Mouse (Mus musculus) embryonic stem cell, embryonic (primary cell): Measurements from ENCODE around the gene Rab6b.

Experiments used
- CTCF ChIA-PET, 4 experiments: fragments of 300-600 bp in 2 of 4; fragments of 350-600 bp in 2 of 4; sonication (Branson Sonifier 250); formaldehyde crosslinking; loops; one replicate each; lab custom pipeline; 2022; ENCODE audit warnings: inconsistent platforms in 2 of 4; lab: Charles Lee
- POLR2A ChIA-PET, 4 experiments: fragments of 300-600 bp in 2 of 4; fragments of 350-600 bp in 2 of 4; sonication (Branson Sonifier 250); formaldehyde crosslinking; loops; one replicate each; lab custom pipeline; 2022; ENCODE audit warnings: antibody characterized with exemption in 4 of 4, inconsistent platforms in 1 of 4; lab: Charles Lee

Gene Rab6b

GRCm38 (mm10) chr9:103149074-103149799, 37.6 kb downstream of the Rab6b start:
- CTCF ChIA-PET: interaction anchor here in 2 of 4 experiments (0.6 kb wide), 2 partner anchors 9 to 191 kb away, joined by 3 read pairs; no protein-coding TSS in a partner anchor
- POLR2A ChIA-PET: interaction anchor here (0.5 to 6.1 kb wide), 7 partner anchors 10 to 459 kb away, joined by 3 to 82 read pairs (median 3); no protein-coding TSS in a partner anchor

- CTCF ChIA-PET: interaction anchor here in 1 of 4 experiments (0.6 kb wide), 1 partner anchor 61 kb away, joined by 4 read pairs; no protein-coding TSS in a partner anchor
- POLR2A ChIA-PET: interaction anchor here in 2 of 4 experiments (0.6 to 1.1 kb wide), 4 partner anchors 12 to 402 kb away, joined by 3 to 6 read pairs (median 4); no protein-coding TSS in a partner anchor
These were observed 41.7 kb downstream of the Rab6b start for GRCm38 (mm10) chr9:103153286-103153685.

GRCm38 (mm10) chr9:103154568-103154967, 43.0 kb downstream of the Rab6b start:
- POLR2A ChIA-PET: interaction anchor here in 1 of 4 experiments (0.6 to 0.8 kb wide), 2 partner anchors 14 to 182 kb away, joined by 3 read pairs; no protein-coding TSS in a partner anchor
- CTCF ChIA-PET: interaction anchor here in 2 of 4 experiments (0.5 to 0.6 kb wide), 2 partner anchors 54 to 193 kb away, joined by 3 read pairs; no protein-coding TSS in a partner anchor

GRCm38 (mm10) chr9:103155158-103155557, 43.6 kb downstream of the Rab6b start:
- ChIA-PET CTCF (interaction anchor here in 1 of 4 experiments (0.6 kb wide), 1 partner anchor 53 kb away, joined by 3 read pairs; no protein-coding TSS in a partner anchor), POLR2A (interaction anchor here in 1 of 4 experiments (2.0 kb wide), 1 partner anchor 15 kb away, joined by 7 read pairs; no protein-coding TSS in a partner anchor)

GRCm38 (mm10) chr9:103163806-103164205, 52.2 kb downstream of the Rab6b start:
- ChIA-PET POLR2A (interaction anchor here (0.5 to 1.8 kb wide), 9 partner anchors 7 to 370 kb away, joined by 3 to 5 read pairs (median 3); no protein-coding TSS in a partner anchor), CTCF (interaction anchor here in 1 of 4 experiments (1.0 kb wide), 1 partner anchor 44 kb away, joined by 3 read pairs; no protein-coding TSS in a partner anchor)

GRCm38 (mm10) chr9:103168046-103168445, 56.5 kb downstream of the Rab6b start:
- POLR2A ChIA-PET: interaction anchor here in 2 of 4 experiments (0.7 to 2.3 kb wide), 5 partner anchors 9 to 55 kb away, joined by 3 to 6 read pairs (median 5); no protein-coding TSS in a partner anchor
- CTCF ChIA-PET: interaction anchor here in 2 of 4 experiments (0.6 to 1.7 kb wide), 2 partner anchors 13 to 219 kb away, joined by 6 to 10 read pairs; no protein-coding TSS in a partner anchor

GRCm38 (mm10) chr9:103168771-103169170, 57.2 kb downstream of the Rab6b start:
- CTCF ChIA-PET: interaction anchor here in 2 of 4 experiments (0.6 to 1.7 kb wide), 2 partner anchors 12 to 219 kb away, joined by 6 to 10 read pairs; no protein-coding TSS in a partner anchor

GRCm38 (mm10) chr9:103174771-103175519, 63.4 kb downstream of the Rab6b start:
- ChIA-PET POLR2A (interaction anchor here in 3 of 4 experiments (1.0 to 2.4 kb wide), 7 partner anchors 10 to 487 kb away, joined by 3 to 7 read pairs (median 3); no protein-coding TSS in a partner anchor), CTCF (interaction anchor here in 1 of 4 experiments (1.4 kb wide), 2 partner anchors 62 to 83 kb away, joined by 6 read pairs; no protein-coding TSS in a partner anchor)

More at GRCm38 (mm10) chr9:103168771-103169170, 57.2 kb downstream of the Rab6b start:
- POLR2A ChIA-PET: interaction anchor here in 2 of 4 experiments (0.7 to 2.3 kb wide), 5 partner anchors 10 to 56 kb away, joined by 3 to 6 read pairs (median 5); no protein-coding TSS in a partner anchor

- POLR2A ChIA-PET: interaction anchor here in 3 of 4 experiments (0.7 to 2.4 kb wide), 9 partner anchors 9 to 488 kb away, joined by 3 to 7 read pairs (median 3); no protein-coding TSS in a partner anchor
- CTCF ChIA-PET: interaction anchor here in 1 of 4 experiments (0.5 to 1.4 kb wide), 3 partner anchors 35 to 83 kb away, joined by 3 to 6 read pairs (median 6); no protein-coding TSS in a partner anchor
These were observed 64.1 kb downstream of the Rab6b start for GRCm38 (mm10) chr9:103175692-103176091.

- ChIA-PET POLR2A (interaction anchor here (1.0 to 1.8 kb wide), 16 partner anchors 9 to 125 kb away, joined by 3 to 13 read pairs (median 5); partner anchors contain the start of genes 1300017J02Rik (in 1 of the 4), Rab6b (in 1 of the 4) and Topbp1 (in 1 of the 4)), CTCF (interaction anchor here in 3 of 4 experiments (0.5 to 1.7 kb wide), 6 partner anchors 11 to 756 kb away, joined by 3 to 8 read pairs (median 4); no protein-coding TSS in a partner anchor)
These were observed 68.7 kb downstream of the Rab6b start for GRCm38 (mm10) chr9:103180303-103180702.

- ChIA-PET CTCF (interaction anchor here in 2 of 4 experiments (0.7 to 1.7 kb wide), 6 partner anchors 12 to 89 kb away, joined by 3 to 8 read pairs (median 4); no protein-coding TSS in a partner anchor), POLR2A (interaction anchor here (0.6 to 1.8 kb wide), 29 partner anchors 8 to 466 kb away, joined by 3 to 13 read pairs (median 3); partner anchors contain the start of genes Srprb (in 2 of the 4), 1300017J02Rik (in 1 of the 4), Rab6b (in 1 of the 4) and Topbp1 (in 1 of the 4))
These were observed 69.4 kb downstream of the Rab6b start for GRCm38 (mm10) chr9:103180807-103181565.

GRCm38 (mm10) chr9:103181886-103182285, 70.3 kb downstream of the Rab6b start:
- ChIA-PET POLR2A (interaction anchor here in 3 of 4 experiments (1.0 to 1.7 kb wide), 6 partner anchors 9 to 467 kb away, joined by 3 to 7 read pairs (median 4); no protein-coding TSS in a partner anchor), CTCF (interaction anchor here in 1 of 4 experiments (1.4 to 1.7 kb wide), 2 partner anchors 19 to 26 kb away, joined by 3 to 8 read pairs; no protein-coding TSS in a partner anchor)

- ChIA-PET CTCF (interaction anchor here in 2 of 4 experiments (0.6 kb wide), 3 partner anchors 23 to 93 kb away, joined by 3 to 10 read pairs (median 3); no protein-coding TSS in a partner anchor), POLR2A (interaction anchor here in 3 of 4 experiments (0.7 to 1.6 kb wide), 11 partner anchors 10 to 131 kb away, joined by 3 to 7 read pairs (median 3); partner anchors contain the start of gene Srprb (in 1 of the 3))
These were observed 73.3 kb downstream of the Rab6b start for GRCm38 (mm10) chr9:103184855-103185254.

- ChIA-PET POLR2A (interaction anchor here in 3 of 4 experiments (0.5 to 2.7 kb wide), 14 partner anchors 8 to 212 kb away, joined by 3 to 17 read pairs (median 4); partner anchors contain the start of gene Srprb (in 1 of the 3)), CTCF (no interaction called here)
These were observed 74.4 kb downstream of the Rab6b start for GRCm38 (mm10) chr9:103185946-103186345.

GRCm38 (mm10) chr9:103186747-103187146, 75.2 kb downstream of the Rab6b start:
- CTCF ChIA-PET: no interaction called here

GRCm38 (mm10) chr9:103188416-103188815, 76.8 kb downstream of the Rab6b start:
- ChIA-PET CTCF (no interaction called here), POLR2A (interaction anchor here in 2 of 4 experiments (0.6 to 2.7 kb wide), 7 partner anchors 7 to 55 kb away, joined by 3 to 17 read pairs (median 3); partner anchors contain the start of gene Srprb (in 1 of the 2))

More at GRCm38 (mm10) chr9:103186747-103187146, 75.2 kb downstream of the Rab6b start:
- POLR2A ChIA-PET: interaction anchor here in 3 of 4 experiments (0.7 to 2.7 kb wide), 7 partner anchors 9 to 66 kb away, joined by 3 to 17 read pairs (median 5); partner anchors contain the start of gene Srprb (in 1 of the 3)
